Mouse (Mus musculus) limb, embryonic 13.5 days (tissue): ENCODE results near the gene Ryr3. TPM values are rescaled to one million over a fixed set of nuclear protein-coding genes. Genes with fewer than 3 reads are reported as not detected.

Experiments used
- ATAC-seq: fragments of 200-750 bp; cut with Nextera tagmentation; 2 replicates; pipeline ENCODE4 v1.8.0; 2017; ENCODE audit warnings: low read depth, moderate number of reproducible peaks, moderate TSS enrichment; ENCODE audit not compliant: low FRiP score
- H3K27ac ChIP-seq: fragments of 300-500 bp; sonication (generic); 2 replicates; pipeline ENCODE4 v1.5.1; 2015; ENCODE audit warnings: inconsistent platforms, mild to moderate bottlenecking, moderate library complexity
- H3K27me3 ChIP-seq: fragments of 300-500 bp; sonication (generic); 2 replicates; pipeline ENCODE4 v1.6.1; 2015; ENCODE audit warnings: mild to moderate bottlenecking, inconsistent platforms
- H3K36me3 ChIP-seq: fragments of 300-500 bp; sonication (generic); 2 replicates; pipeline ENCODE4 v1.6.1; 2015; ENCODE audit warnings: inconsistent platforms, mild to moderate bottlenecking, moderate library complexity
- H3K4me1 ChIP-seq: fragments of 300-500 bp; sonication (generic); 2 replicates; pipeline ENCODE4 v1.6.1; 2015; ENCODE audit warnings: inconsistent platforms
- H3K4me2 ChIP-seq: fragments of 300-500 bp; sonication (generic); replicated peaks from 2 replicates; pipeline ENCODE4 v1.6.1; 2015; ENCODE audit warnings: inconsistent platforms, mild to moderate bottlenecking, moderate library complexity
- H3K4me3 ChIP-seq: fragments of 300-500 bp; sonication (generic); 2 replicates; pipeline ENCODE4 v1.5.1; 2015; ENCODE audit warnings: moderate library complexity, mild to moderate bottlenecking, inconsistent platforms
- H3K9ac ChIP-seq: fragments of 300-500 bp; sonication (generic); 2 replicates; pipeline ENCODE4 v1.6.1; 2015; ENCODE audit warnings: mild to moderate bottlenecking, inconsistent platforms
- H3K9me3 ChIP-seq: fragments of 300-500 bp; sonication (generic); 2 replicates; pipeline ENCODE4 v1.6.1; 2016; ENCODE audit warnings: inconsistent platforms
- WGBS: fragments of 180-500 bp; shearing (Covaris S2); methylation state at CpG from one replicate; pipeline ENCODE4 v1.1.7; 2015; 5-methylcytosine and 5-hydroxymethylcytosine counted together
- polyA plus RNA-seq: library from polyadenylated mRNA; unstranded; fragments of >200 nt; fragmentation: Nextera tagmentation; extraction: Ambion mirVana; gene quantifications from 2 replicates; pipeline ENCODE4 v1.2.1, GENCODE M21; 2015

The Ryr3 gene
- polyA plus RNA-seq, 1 experiment from 2014 or later = 0.98 TPM

- WGBS = 56% methylated on average over 3 of the region's 3 CpGs
Measured at GRCm38 (mm10) chr2:112815960-112816359, 400.9 kb downstream of the Ryr3 start.

GRCm38 (mm10) chr2:112812637-112813402 is 404.1 kb downstream of the Ryr3 start:
- Histone ChIP-seq H3K36me3 (no peaks in the 10 kb centered on the region), H3K4me1 (no peaks in the 10 kb centered on the region), H3K4me3 (no peak overlapping the region), H3K4me2 (no peak overlapping the region), H3K27ac (no peak overlapping the region), H3K9ac (no peak overlapping the region), H3K9me3 (no peaks in the 10 kb centered on the region), H3K27me3 (no peaks in the 10 kb centered on the region)
- 69% methylated on average over 5 of the region's 5 CpGs for WGBS
- no peak for ATAC-seq

More at GRCm38 (mm10) chr2:112815960-112816359, 400.9 kb downstream of the Ryr3 start:
- H3K4me2 ChIP-seq = no peak overlapping the region
- no peak for ATAC-seq
- H3K27ac ChIP-seq = no peak overlapping the region
- H3K36me3 ChIP-seq = no peaks in the 10 kb centered on the region
- no peak overlapping the region for H3K9ac ChIP-seq
- H3K27me3 ChIP-seq = no peaks in the 10 kb centered on the region
- no peaks in the 10 kb centered on the region for H3K9me3 ChIP-seq
- H3K4me3 ChIP-seq = no peak overlapping the region
- no peaks in the 10 kb centered on the region for H3K4me1 ChIP-seq

DNA sequence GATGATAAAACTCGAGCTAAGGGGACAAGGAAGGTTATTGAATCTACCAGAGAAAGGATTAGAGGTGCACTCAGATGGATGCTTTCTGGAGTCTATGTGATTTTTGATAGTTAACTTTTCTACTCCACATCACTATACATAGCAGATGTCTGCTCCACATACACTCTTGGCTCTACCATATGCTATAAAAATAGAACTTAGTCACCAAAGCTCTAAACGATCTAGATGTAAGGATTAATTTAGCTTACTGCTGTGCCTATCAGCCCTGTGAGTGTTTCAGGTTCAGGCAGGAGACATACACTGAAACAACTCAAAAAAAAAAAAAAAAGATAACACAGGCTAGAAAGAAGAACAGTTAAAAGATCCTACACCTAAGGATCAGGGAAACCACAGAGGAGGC is 410.9 kb downstream of the Ryr3 start:
- Histone ChIP-seq H3K4me1 (no peaks in the 10 kb centered on the region), H3K9ac (no peak overlapping the region), H3K4me3 (no peak overlapping the region), H3K27ac (no peak overlapping the region), H3K27me3 (no peaks in the 10 kb centered on the region), H3K9me3 (no peaks in the 10 kb centered on the region), H3K36me3 (no peaks in the 10 kb centered on the region), H3K4me2 (no peak overlapping the region)
- no peak for ATAC-seq
- 64% methylated on average over 2 of the region's 2 CpGs for WGBS

DNA sequence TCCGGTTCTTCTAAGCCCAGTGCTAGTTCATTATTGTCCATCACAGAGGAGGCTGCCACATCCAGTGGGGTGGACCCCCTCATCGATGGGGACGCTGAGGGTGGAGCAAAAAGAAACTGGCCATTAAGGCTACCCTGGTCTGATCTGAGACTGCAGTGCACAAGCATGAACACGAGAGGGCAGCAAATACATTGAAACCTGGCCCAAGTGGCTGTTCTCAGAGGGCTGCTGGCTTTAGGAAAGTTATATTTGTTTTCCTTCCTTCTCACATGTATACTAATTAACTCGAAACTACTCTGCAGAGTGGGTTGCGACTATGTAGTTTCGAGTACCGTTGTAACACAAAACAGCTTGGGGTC is 416.9 kb downstream of the Ryr3 start:
- no peak overlapping the region for H3K9ac ChIP-seq
- H3K27ac ChIP-seq = no peak overlapping the region
- H3K4me3 ChIP-seq = no peak overlapping the region
- H3K4me2 ChIP-seq = no peak overlapping the region
- ATAC-seq = peak; percentile 81
- no peaks in the 10 kb centered on the region for H3K36me3 ChIP-seq
- no peaks in the 10 kb centered on the region for H3K9me3 ChIP-seq
- 11% methylated on average over 8 of the region's 8 CpGs for WGBS
- H3K27me3 ChIP-seq = no peaks in the 10 kb centered on the region
- H3K4me1 ChIP-seq = no peaks in the 10 kb centered on the region

- H3K27me3 ChIP-seq = no peaks in the 10 kb centered on the region
- no peak overlapping the region for H3K27ac ChIP-seq
- H3K4me1 ChIP-seq = no peaks in the 10 kb centered on the region
- WGBS = 86% methylated on average over 7 of the region's 7 CpGs
- no peak for ATAC-seq
- H3K9me3 ChIP-seq = no peaks in the 10 kb centered on the region
- H3K9ac ChIP-seq = no peak overlapping the region
- no peak overlapping the region for H3K4me3 ChIP-seq
- no peaks in the 10 kb centered on the region for H3K36me3 ChIP-seq
- no peak overlapping the region for H3K4me2 ChIP-seq
Measured at GRCm38 (mm10) chr2:112799351-112799994, 417.4 kb downstream of the Ryr3 start.

DNA sequence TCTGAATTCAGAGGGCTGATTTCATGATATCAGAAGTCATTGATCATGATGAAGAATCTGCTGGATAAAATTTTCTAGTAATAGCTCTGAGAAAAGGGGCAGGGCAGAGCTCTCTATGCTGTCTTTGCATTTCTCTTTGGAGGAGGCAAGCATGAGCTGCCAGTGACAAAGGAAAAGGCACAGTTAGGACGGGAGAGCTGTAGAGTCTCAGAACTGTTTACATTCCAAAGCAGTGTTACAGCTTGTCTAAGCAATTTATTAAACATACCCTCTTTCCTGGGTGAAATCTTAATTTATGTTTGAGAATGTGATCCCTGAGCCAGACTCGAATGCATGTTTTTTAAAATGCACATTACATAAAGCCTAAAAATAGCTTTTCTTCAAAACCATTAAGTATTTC is 435.3 kb downstream of the Ryr3 start:
- Histone ChIP-seq H3K27ac (no peak overlapping the region), H3K9me3 (no peaks in the 10 kb centered on the region), H3K36me3 (no peaks in the 10 kb centered on the region), H3K27me3 (no peaks in the 10 kb centered on the region), H3K4me1 (no peaks in the 10 kb centered on the region), H3K4me3 (no peak overlapping the region), H3K4me2 (no peak overlapping the region), H3K9ac (no peak overlapping the region)
- no peak; the same call in 1 of the 2 replicates for ATAC-seq
- WGBS = 42% methylated on average over 2 of the region's 2 CpGs

GRCm38 (mm10) chr2:112774762-112775161 is 442.1 kb downstream of the Ryr3 start:
- Histone ChIP-seq H3K9me3 (no peaks in the 10 kb centered on the region), H3K4me2 (no peak overlapping the region), H3K4me1 (no peaks in the 10 kb centered on the region), H3K27me3 (no peaks in the 10 kb centered on the region), H3K4me3 (no peak overlapping the region), H3K27ac (no peak overlapping the region), H3K36me3 (no peaks in the 10 kb centered on the region), H3K9ac (no peak overlapping the region)
- no peak for ATAC-seq
- WGBS = 31% methylated on average over 6 of the region's 6 CpGs

- H3K9ac ChIP-seq = no peak overlapping the region
- no peaks in the 10 kb centered on the region for H3K36me3 ChIP-seq
- no peaks in the 10 kb centered on the region for H3K9me3 ChIP-seq
- H3K27ac ChIP-seq = no peak overlapping the region
- H3K4me3 ChIP-seq = no peak overlapping the region
- 67% methylated on average over 5 of the region's 5 CpGs for WGBS
- H3K27me3 ChIP-seq = 0 out of 2 replicates have a peak, but pooled peaks cover 4% of the 10 kb centered on the region
- H3K4me1 ChIP-seq = no peaks in the 10 kb centered on the region
- no peak overlapping the region for H3K4me2 ChIP-seq
- no peak for ATAC-seq
Measured at GRCm38 (mm10) chr2:112767665-112768064, 449.2 kb downstream of the Ryr3 start.

DNA sequence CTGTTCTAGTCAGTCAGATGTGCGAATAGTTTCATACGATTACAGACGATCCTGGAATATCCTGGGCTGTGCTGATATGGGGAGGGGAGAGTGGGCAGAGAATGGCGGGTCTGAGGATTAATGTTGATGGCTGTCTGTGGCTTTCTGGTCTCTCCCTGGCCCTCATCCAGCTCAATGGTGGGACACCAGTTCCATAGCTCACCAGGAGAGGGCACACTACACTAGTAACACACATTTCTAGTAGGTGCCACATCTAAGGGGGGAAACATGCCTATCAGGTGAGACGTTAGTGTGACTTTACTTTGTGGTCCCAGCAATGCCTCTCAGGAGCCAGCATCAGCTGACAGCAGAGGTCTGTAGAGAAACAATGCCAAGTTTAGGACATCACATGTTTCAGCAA is 451.9 kb downstream of the Ryr3 start:
- 0 out of 2 replicates have a peak, but pooled peaks cover 4% of the 10 kb centered on the region for H3K27me3 ChIP-seq
- H3K4me3 ChIP-seq = no peak overlapping the region
- H3K9me3 ChIP-seq = no peaks in the 10 kb centered on the region
- ATAC-seq = no peak
- no peak overlapping the region for H3K4me2 ChIP-seq
- H3K36me3 ChIP-seq = no peaks in the 10 kb centered on the region
- H3K4me1 ChIP-seq = no peaks in the 10 kb centered on the region
- WGBS = 62% methylated on average over 5 of the region's 5 CpGs
- no peak overlapping the region for H3K27ac ChIP-seq
- no peak overlapping the region for H3K9ac ChIP-seq

DNA sequence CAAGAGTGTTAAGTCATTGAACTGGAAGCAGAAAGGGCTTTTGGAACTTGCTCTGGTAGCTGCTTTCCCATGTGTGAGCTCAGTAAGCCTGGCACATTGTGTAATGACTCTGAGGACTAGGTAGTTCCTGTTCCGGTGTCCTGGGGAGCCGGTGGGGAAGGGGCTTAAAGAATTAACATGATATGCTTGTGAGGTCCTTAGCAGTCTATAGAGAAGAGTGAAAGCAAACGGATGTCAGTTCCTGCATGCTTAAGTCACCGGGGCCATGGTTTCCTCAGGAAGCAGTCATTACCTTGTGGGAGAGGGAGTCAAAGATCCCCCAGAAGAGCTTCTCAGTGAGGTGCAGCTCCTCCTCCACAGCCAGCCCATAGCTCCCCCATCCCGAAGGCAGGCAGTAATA is 452.6 kb downstream of the Ryr3 start:
- Histone ChIP-seq H3K36me3 (no peaks in the 10 kb centered on the region), H3K4me2 (no peak overlapping the region), H3K4me3 (no peak overlapping the region), H3K4me1 (no peaks in the 10 kb centered on the region), H3K9me3 (no peaks in the 10 kb centered on the region), H3K27me3 (0 out of 2 replicates have a peak, but pooled peaks cover 3% of the 10 kb centered on the region), H3K27ac (no peak overlapping the region), H3K9ac (no peak overlapping the region)
- WGBS = 62% methylated on average over 5 of the region's 5 CpGs
- no peak for ATAC-seq

GRCm38 (mm10) chr2:112762006-112762405 is 454.9 kb downstream of the Ryr3 start:
- no peaks in the 10 kb centered on the region for H3K4me1 ChIP-seq
- no peak for ATAC-seq
- WGBS = 86% methylated on average over 2 of the region's 2 CpGs
- H3K36me3 ChIP-seq = no peaks in the 10 kb centered on the region
- no peaks in the 10 kb centered on the region for H3K9me3 ChIP-seq
- no peak overlapping the region for H3K4me3 ChIP-seq
- no peak overlapping the region for H3K4me2 ChIP-seq
- no peak overlapping the region for H3K9ac ChIP-seq
- no peaks in the 10 kb centered on the region for H3K27me3 ChIP-seq
- no peak overlapping the region for H3K27ac ChIP-seq

DNA sequence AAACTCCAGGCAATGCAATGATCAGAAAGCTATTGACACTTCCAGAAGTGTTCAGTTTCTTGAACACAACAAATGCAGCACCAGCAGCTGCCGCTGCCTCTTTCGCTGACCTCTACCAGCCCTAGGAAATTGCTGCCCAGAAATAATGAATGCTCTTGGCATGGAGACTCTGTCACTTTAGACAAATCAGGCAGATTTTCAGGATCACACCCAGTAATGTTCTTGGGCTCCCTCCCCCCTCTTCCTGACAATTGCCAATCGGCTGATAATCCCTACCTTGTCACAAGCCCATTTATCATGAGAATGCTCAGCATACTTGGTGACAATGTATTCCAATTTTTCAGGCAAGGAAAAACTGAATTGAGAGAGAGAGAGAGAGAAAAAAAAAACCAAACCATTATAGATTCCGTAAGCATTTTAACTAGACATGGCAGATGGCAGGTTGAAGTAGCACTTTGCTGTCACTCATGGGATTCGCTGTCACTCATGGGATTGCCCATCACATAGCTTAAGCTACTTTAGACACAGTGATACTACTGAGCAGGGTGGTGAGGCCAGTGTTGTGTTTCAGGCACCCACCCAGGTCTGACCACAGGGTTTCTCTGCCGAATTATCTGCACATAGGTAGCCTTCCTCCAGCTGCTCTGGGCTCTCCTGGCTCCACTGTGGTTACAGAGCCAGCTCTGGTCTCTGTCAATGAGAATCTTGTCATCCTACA is 455.5 kb downstream of the Ryr3 start:
- 80% methylated on average over 6 of the region's 6 CpGs for WGBS
- H3K4me1 ChIP-seq = no peaks in the 10 kb centered on the region
- H3K27ac ChIP-seq = no peak overlapping the region
- no peak overlapping the region for H3K4me2 ChIP-seq
- H3K9ac ChIP-seq = no peak overlapping the region
- no peaks in the 10 kb centered on the region for H3K27me3 ChIP-seq
- no peak overlapping the region for H3K4me3 ChIP-seq
- no peak for ATAC-seq
- H3K9me3 ChIP-seq = no peaks in the 10 kb centered on the region
- no peaks in the 10 kb centered on the region for H3K36me3 ChIP-seq
